Mouse (Mus musculus): ENCODE measurements around the gene Chka. TPM values are rescaled to one million over a fixed set of nuclear protein-coding genes. Genes with fewer than 3 reads are reported as not detected.
A peak's percentile ranks its signal among the peaks of the same experiment; 100 is the strongest.

Chka gene
- polyA plus RNA-seq, 1 experiment from 2014 or later: 63.1 TPM

DNA sequence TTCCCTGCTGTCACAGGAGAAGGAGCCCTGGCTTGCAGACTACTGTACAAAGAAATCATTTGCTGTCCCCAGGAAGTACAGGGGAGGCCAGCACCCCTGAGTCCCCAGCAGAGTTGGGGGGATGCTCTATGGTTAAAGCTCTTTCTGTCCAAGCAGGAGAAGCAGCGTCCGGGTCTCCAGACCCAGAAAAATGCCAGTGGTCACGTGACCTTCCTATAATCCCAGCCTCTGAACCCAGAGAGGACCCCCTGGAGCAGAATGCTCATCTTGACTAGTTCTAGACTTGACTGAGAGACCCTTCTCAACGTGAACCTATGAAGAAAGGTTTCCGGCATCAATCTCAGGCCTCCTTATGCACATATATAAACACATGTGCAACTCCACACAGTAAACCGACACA is 74.3 kb downstream of the Chka start:
- WGBS: 80% methylated on average over 6 of the region's 6 CpGs
- Histone ChIP-seq H3K27me3 (no peaks in the 10 kb centered on the region), H3K4me3 (replicated peaks) (no peak overlapping the region), H3K27ac (no peak overlapping the region), H3K4me2 (no peak overlapping the region), H3K4me1 (peaks cover 43% of the 10 kb centered on the region), H3K9me3 (replicated peaks) (no peaks in the 10 kb centered on the region), H3K9ac (no peak overlapping the region), H3K36me3 (no peaks in the 10 kb centered on the region)
- no peak for ATAC-seq (replicated peaks; ENCODE audit: low FRiP score)

GRCm38 (mm10) chr19:3926279-3926678 is 74.7 kb downstream of the Chka start:
- ATAC-seq (replicated peaks; ENCODE audit: low FRiP score): no peak
- Histone ChIP-seq H3K4me3 (replicated peaks) (no peak overlapping the region), H3K9me3 (replicated peaks) (no peaks in the 10 kb centered on the region), H3K27ac (no peak overlapping the region), H3K4me1 (peaks cover 47% of the 10 kb centered on the region), H3K9ac (no peak overlapping the region), H3K27me3 (no peaks in the 10 kb centered on the region), H3K4me2 (no peak overlapping the region), H3K36me3 (no peaks in the 10 kb centered on the region)
- WGBS: 60% methylated on average over 3 of the region's 3 CpGs

DNA sequence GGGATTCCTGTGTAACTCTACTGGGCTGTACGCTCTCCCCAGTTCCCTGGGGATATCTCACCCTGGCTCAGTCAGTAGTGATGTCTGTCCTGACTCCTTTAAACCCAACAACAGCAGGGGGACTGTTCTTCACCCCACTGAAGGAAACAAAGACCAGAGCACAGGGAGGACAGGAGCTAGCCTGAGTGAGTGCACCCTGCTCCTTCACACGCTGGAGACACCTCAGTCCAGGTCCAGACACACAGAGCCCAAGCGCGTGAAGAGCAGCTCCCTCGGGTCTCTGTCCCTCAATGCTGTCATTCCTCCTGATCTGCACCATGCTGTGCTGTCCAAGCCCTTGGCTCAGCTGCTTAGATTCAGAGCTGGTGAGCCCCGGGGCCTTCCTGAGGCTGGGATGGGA is 75.1 kb downstream of the Chka start:
- H3K27me3 ChIP-seq: no peaks in the 10 kb centered on the region
- 72% methylated on average over 6 of the region's 6 CpGs for WGBS
- H3K9ac ChIP-seq: no peak overlapping the region
- peaks cover 47% of the 10 kb centered on the region for H3K4me1 ChIP-seq
- no peak for ATAC-seq (replicated peaks; ENCODE audit: low FRiP score)
- no peaks in the 10 kb centered on the region for H3K36me3 ChIP-seq
- no peak overlapping the region for H3K27ac ChIP-seq
- no peak overlapping the region for H3K4me3 ChIP-seq (replicated peaks)
- no peak overlapping the region for H3K4me2 ChIP-seq
- H3K9me3 ChIP-seq (replicated peaks): no peaks in the 10 kb centered on the region

DNA sequence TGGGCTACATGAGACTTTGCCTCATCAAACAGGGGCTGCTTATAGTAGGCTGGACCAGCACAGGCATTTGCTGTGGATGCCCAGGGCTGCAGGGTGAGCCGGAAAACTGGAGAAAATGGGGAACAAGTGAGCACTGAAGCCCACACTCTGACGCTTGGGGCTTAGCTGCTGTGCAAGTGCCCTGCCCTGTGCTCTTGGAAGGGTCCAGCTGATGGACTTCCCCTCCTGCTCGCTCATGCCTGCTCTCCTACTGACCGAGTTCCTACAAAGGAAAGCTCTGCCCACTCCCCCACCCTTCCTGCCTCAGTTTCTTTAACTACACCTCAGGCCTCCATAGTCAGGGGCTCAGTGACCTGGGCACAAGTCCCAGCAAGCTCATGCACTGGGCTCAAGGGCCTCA is 76.4 kb downstream of the Chka start:
- peaks cover 42% of the 10 kb centered on the region for H3K4me1 ChIP-seq
- 84% methylated on average over 4 of the region's 4 CpGs for WGBS

GRCm38 (mm10) chr19:3928779-3929178 is 77.2 kb downstream of the Chka start:
- Histone ChIP-seq H3K4me2 (no peak overlapping the region), H3K9ac (no peak overlapping the region), H3K36me3 (no peaks in the 10 kb centered on the region), H3K4me3 (replicated peaks) (no peak overlapping the region), H3K27me3 (no peaks in the 10 kb centered on the region), H3K4me1 (peaks cover 36% of the 10 kb centered on the region), H3K27ac (peak overlapping the region; percentile 81), H3K9me3 (replicated peaks) (no peaks in the 10 kb centered on the region)
- 74% methylated on average over 4 of the region's 4 CpGs for WGBS
- no peak for ATAC-seq (replicated peaks; ENCODE audit: low FRiP score)

More for the DNA sequence above, 76.4 kb downstream of the Chka start:
- H3K9me3 ChIP-seq (replicated peaks): no peaks in the 10 kb centered on the region
- no peak overlapping the region for H3K9ac ChIP-seq
- H3K4me2 ChIP-seq: no peak overlapping the region
- no peak for ATAC-seq (replicated peaks; ENCODE audit: low FRiP score)
- H3K36me3 ChIP-seq: no peaks in the 10 kb centered on the region
- no peak overlapping the region for H3K27ac ChIP-seq
- H3K27me3 ChIP-seq: no peaks in the 10 kb centered on the region
- no peak overlapping the region for H3K4me3 ChIP-seq (replicated peaks)

GRCm38 (mm10) chr19:3929211-3929941 is 77.8 kb downstream of the Chka start, which contains the start of gene Aldh3b1:
Gene Aldh3b1 (minus strand): TSS chr19:3929808.
- Histone ChIP-seq H3K4me1 (peaks cover 30% of the 10 kb centered on the region), H3K4me3 (replicated peaks) (no peak within 1 kb of the TSS), H3K4me2 (no peak within 1 kb of the TSS), H3K27ac (peak within 1 kb of the TSS; percentile 81), H3K9ac (no peak within 1 kb of the TSS; the same call in 1 of the 2 replicates), H3K9me3 (replicated peaks) (no peaks in the 10 kb centered on the region), H3K27me3 (no peaks in the 10 kb centered on the region), H3K36me3 (no peaks in the 10 kb centered on the region)
- ATAC-seq (replicated peaks; ENCODE audit: low FRiP score): peak; percentile 41; the same call in 1 of the 2 replicates
- WGBS: 52% methylated on average over 12 of the region's 12 CpGs

DNA sequence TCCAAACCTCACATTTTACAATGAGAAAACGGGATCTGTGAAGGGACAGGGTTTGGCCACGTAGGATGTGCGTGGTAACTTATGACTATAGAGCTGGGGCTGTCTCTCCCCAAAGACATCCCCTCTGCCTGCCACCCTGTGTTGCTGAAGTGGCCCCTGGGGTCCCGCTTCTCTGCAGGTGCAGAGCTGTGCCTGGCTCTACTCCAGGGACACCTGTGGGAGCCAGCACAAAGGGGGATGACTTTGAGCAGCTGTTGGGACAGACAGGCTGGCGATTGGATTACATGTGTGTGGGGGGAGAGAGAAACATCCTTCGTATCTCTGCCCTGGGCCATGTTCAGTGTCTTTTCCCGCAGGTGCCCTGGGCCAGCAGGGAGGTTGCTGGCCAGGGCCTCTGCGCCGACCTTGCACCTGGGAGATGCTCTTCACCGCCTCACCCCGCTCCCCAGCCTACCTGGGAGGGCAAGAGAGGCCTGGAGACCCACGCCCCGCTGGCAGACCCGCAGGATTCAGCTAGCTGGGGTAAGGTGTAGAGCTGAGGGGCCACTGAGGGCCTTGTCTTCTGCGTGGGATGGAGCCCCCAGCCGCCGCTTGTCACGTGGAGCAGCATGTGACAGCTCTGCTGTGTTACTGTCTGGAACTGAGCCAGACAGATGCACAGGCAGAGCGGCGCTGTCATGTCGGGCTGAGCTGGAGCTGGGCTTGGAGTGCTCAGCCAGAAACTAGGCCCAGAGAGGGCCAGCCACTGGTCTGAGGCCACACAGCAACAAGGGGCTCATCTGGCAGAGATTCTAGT is 78.9 kb downstream of the Chka start:
- no peaks in the 10 kb centered on the region for H3K36me3 ChIP-seq
- H3K4me3 ChIP-seq (replicated peaks): no peak overlapping the region
- ATAC-seq (replicated peaks; ENCODE audit: low FRiP score): no peak
- H3K4me1 ChIP-seq: peaks cover 35% of the 10 kb centered on the region
- no peak overlapping the region for H3K4me2 ChIP-seq
- no peak overlapping the region; the same call in 1 of the 2 replicates for H3K9ac ChIP-seq
- H3K27ac ChIP-seq: peak overlapping the region; percentile 81
- 56% methylated on average over 21 of the region's 21 CpGs for WGBS
- H3K27me3 ChIP-seq: no peaks in the 10 kb centered on the region
- no peaks in the 10 kb centered on the region for H3K9me3 ChIP-seq (replicated peaks)

DNA sequence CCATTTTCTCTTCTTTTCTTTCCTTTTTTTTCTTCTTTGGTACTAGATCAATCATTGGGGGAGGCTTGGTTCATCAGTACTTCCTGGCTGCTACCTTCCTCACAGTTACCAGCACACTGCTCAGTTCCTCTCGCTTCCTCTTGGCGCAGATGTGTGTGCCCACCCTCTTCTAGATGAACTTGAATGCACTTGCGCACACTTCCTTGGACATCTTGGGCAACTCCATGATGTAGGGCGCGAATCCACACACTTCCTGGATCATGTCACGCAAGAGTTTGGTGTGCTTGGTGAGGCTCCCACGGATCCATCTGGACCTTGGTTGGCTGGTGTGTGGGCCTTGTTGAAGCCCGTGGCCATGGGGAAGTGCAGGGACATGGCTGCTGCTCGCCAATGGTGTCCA is 80.1 kb downstream of the Chka start:
- Histone ChIP-seq H3K4me3 (replicated peaks) (no peak overlapping the region), H3K36me3 (no peaks in the 10 kb centered on the region), H3K9ac (no peak overlapping the region), H3K27ac (no peak overlapping the region), H3K27me3 (no peaks in the 10 kb centered on the region), H3K4me1 (peaks cover 45% of the 10 kb centered on the region), H3K4me2 (no peak overlapping the region), H3K9me3 (replicated peaks) (no peaks in the 10 kb centered on the region)
- ATAC-seq (replicated peaks; ENCODE audit: low FRiP score): no peak
- 89% methylated on average over 9 of the region's 9 CpGs for WGBS

- Histone ChIP-seq H3K9me3 (replicated peaks) (no peaks in the 10 kb centered on the region), H3K4me1 (peaks cover 30% of the 10 kb centered on the region), H3K4me3 (replicated peaks) (peak within 1 kb of the TSS; percentile 51), H3K27me3 (no peaks in the 10 kb centered on the region), H3K27ac (peak within 1 kb of the TSS; percentile 33), H3K36me3 (no peaks in the 10 kb centered on the region), H3K4me2 (peak within 1 kb of the TSS; percentile 91), H3K9ac (peak within 1 kb of the TSS; percentile 47)
- ATAC-seq (replicated peaks; ENCODE audit: low FRiP score): peak; percentile 87
- 7% methylated on average over 39 of the region's 42 CpGs for WGBS
Observed at GRCm38 (mm10) chr19:3935032-3935895, 83.7 kb downstream of the Chka start, which contains the start of gene Unc93b1. Gene Unc93b1 (plus strand): TSS chr19:3935186.

DNA sequence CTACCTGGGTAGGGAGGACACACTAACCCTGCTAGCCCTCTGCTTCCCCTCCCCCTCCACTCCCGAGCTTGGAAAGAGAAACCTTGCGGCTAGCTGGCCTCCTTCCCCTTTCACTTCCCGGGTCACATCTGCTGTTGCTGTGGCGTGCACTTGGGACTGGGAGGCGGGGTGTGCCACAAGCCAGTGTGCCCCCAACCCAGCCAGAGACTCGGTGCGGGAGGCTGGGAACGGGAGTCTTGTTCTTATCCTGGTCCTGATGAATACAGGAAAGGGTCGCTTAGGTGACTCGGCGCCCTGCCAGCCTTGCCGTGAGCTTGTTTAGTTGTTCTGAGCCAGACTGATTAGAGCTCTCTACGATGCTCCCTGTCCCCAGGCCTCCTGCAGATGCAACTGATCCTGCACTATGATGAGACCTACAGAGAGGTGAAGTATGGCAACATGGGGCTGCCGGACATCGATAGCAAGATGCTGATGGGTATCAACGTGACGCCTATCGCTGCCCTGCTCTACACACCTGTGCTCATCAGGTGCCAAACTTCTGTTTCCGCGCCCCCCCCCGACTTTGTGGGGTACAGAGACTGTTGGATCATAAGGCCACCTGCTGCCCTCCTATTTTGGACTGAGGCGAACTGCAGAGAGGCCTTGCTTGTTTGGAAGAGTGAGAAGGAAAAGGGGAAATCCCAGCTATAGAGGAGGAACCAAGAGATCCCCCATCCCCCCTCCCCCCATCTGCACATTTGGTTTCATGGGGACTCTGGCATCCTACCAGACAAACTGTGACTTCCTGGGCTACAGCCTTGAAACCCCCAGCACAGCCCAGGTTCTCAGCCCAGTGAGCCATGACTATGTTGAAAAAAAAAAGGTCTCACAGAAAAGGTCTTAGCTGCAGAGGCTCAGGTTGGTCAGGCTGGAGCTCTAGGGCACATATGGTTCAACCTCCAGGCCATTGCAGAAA is 84.6 kb downstream of the Chka start:
- Histone ChIP-seq H3K4me3 (replicated peaks) (peak overlapping the region; percentile 51), H3K27me3 (no peaks in the 10 kb centered on the region), H3K9ac (peak overlapping the region; percentile 47), H3K4me2 (peak overlapping the region; percentile 91), H3K27ac (peak overlapping the region; percentile 33), H3K4me1 (peaks cover 21% of the 10 kb centered on the region), H3K36me3 (no peaks in the 10 kb centered on the region), H3K9me3 (replicated peaks) (no peaks in the 10 kb centered on the region)
- 9% methylated on average over 22 of the region's 22 CpGs for WGBS
- ATAC-seq (replicated peaks; ENCODE audit: low FRiP score): peak; percentile 41; the same call in 1 of the 2 replicates

DNA sequence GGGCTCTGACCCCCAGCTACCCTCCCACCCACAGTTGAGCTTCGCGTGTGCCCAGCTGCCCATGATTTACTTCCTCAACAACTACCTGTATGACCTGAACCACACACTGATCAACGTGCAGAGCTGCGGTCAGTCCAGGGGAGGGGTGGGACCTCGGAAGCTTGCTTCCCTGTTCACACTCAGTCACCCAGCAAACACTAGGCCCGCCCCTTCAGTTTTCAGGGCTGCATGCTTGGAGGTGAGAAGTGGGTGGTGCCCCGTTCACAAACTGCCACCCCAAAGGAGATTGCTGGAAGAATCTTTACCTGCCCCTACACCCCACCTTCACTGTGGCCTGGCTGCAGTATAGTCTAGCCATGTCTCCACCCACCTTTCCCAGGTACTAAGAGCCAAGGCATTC is 90.7 kb downstream of the Chka start:
- no peak overlapping the region for H3K4me3 ChIP-seq (replicated peaks)
- no peaks in the 10 kb centered on the region for H3K9me3 ChIP-seq (replicated peaks)
- H3K27me3 ChIP-seq: no peaks in the 10 kb centered on the region
- H3K4me2 ChIP-seq: no peak overlapping the region
- H3K27ac ChIP-seq: no peak overlapping the region
- 84% methylated on average over 7 of the region's 7 CpGs for WGBS
- H3K9ac ChIP-seq: no peak overlapping the region
- ATAC-seq (replicated peaks; ENCODE audit: low FRiP score): no peak
- H3K4me1 ChIP-seq: peaks cover 15% of the 10 kb centered on the region
- no peaks in the 10 kb centered on the region for H3K36me3 ChIP-seq

All from kidney, embryonic 15.5 days (tissue).